Mouse (Mus musculus): Measurements from ENCODE around the gene Adamtsl2.

DNA sequence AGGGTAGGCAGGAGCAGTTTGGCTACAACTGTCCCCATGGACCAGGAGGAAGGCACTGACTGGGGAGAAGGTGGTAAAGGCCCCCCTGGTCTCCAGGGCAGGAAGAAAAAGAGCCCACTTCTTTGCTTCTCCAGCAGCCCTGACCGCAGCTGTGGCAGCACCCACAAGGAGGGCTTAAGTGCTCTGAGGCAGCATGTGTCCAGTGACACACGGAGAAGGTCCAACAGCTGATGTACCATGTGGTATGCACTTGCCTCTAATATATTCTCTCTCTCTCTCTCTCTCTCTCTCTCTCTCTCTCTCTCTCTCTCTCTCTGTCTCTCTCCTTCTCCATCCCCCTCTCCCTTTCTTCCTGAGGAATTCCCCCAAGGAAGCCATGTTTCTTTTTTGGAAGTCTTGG, 7.2 kb upstream of the Adamtsl2 start, which contains the start of gene Mymk:
- TF ChIP-seq CTCF (IDR thresholded peaks at IDR 0.05; ENCODE audit: low read depth, low read length) (no peak), EP300 (IDR thresholded peaks at IDR 0.05; ENCODE audit: insufficient read depth, low read depth, low read length) (no peak), POLR2A (IDR thresholded peaks at IDR 0.05; ENCODE audit: insufficient read depth, low read length) (no peak)
